Mouse (Mus musculus) E14TG2a.4 (cell line): Measurements from ENCODE around the gene Relt.

ENCODE experiments used
- CTCF ChIP-seq: conservative IDR thresholded peaks from 2 replicates; pipeline ENCODE4 v1.5.1; 2014; ENCODE audit warnings: low read length
- NANOG ChIP-seq: IDR thresholded peaks from 2 replicates; pipeline ENCODE4 v1.6.1; 2014; ENCODE audit warnings: borderline replicate concordance, low read length, mixed read lengths
- POU5F1 ChIP-seq: IDR thresholded peaks from 2 replicates; pipeline ENCODE4 v1.6.1; 2014; ENCODE audit warnings: low read length, borderline replicate concordance

DNA sequence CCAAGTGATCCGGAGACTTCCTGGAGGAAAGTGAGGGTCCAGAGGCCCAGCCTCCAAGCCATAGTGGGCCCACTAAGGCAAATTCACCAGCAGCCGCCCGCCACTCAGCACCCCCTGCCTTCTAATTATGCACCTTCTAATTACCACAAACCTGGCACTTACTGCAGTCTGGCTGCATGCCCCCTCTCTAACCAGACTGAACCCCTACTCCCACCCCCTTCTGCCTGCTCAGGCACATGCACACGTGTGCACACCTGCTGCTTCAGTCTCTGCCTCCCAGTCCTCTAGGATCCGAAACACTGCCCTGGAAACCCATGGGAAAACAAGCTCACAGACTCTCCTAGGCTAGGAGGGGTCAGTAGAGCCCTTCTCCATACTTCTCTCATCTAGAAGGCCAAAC is 8.4 kb downstream of the Relt start:
- TF ChIP-seq CTCF (no peak), NANOG (no peak), POU5F1 (no peak)
